Mouse (Mus musculus) forebrain, embryonic 14.5 days (tissue): Measurements from ENCODE around the gene Atp8b4. TPM values are rescaled to one million over a fixed set of nuclear protein-coding genes. Genes with fewer than 3 reads are reported as not detected.

Source experiments
- ATAC-seq: fragments of 200-750 bp; cut with Nextera tagmentation; 2 replicates; pipeline ENCODE4 v1.8.0; 2017; ENCODE audit warnings: mild to moderate bottlenecking, moderate library complexity
- DNase-seq: peaks from one replicate; pipeline ENCODE4 v3.0.0-alpha.2; 2015; ENCODE audit warnings: low spot score
- H3K27ac ChIP-seq: fragments of 300-500 bp; sonication (generic); 2 replicates; pipeline ENCODE4 v1.5.1; 2014; ENCODE audit warnings: low read depth, mild to moderate bottlenecking, control low read depth, low read length, moderate library complexity
- H3K27me3 ChIP-seq: fragments of 300-500 bp; sonication (generic); replicated peaks from 2 replicates; pipeline ENCODE4 v1.6.1; 2014; ENCODE audit warnings: low read length, control low read depth, mixed read lengths; ENCODE audit not compliant: control insufficient read depth, insufficient read depth
- H3K36me3 ChIP-seq: fragments of 300-500 bp; sonication (generic); 2 replicates; pipeline ENCODE4 v1.6.1; 2014; ENCODE audit warnings: low read length, control low read depth; ENCODE audit not compliant: control insufficient read depth, insufficient read depth
- H3K4me1 ChIP-seq: fragments of 300-500 bp; sonication (generic); 2 replicates; pipeline ENCODE4 v1.6.1; 2014; ENCODE audit warnings: antibody characterized with exemption, low read length, control low read depth; ENCODE audit not compliant: control insufficient read depth, insufficient read depth
- H3K4me2 ChIP-seq: fragments of 300-500 bp; sonication (generic); 2 replicates; pipeline ENCODE4 v1.6.1; 2014; ENCODE audit warnings: mild to moderate bottlenecking, control low read depth, low read length
- H3K4me3 ChIP-seq: fragments of 300-500 bp; sonication (generic); 2 replicates; pipeline ENCODE4 v1.5.1; 2014; ENCODE audit warnings: low read depth, low read length, control low read depth
- H3K9ac ChIP-seq: fragments of 300-500 bp; sonication (generic); 2 replicates; pipeline ENCODE4 v1.6.1; 2014; ENCODE audit warnings: mild to moderate bottlenecking, low read length, control low read depth, moderate library complexity
- H3K9me3 ChIP-seq: fragments of 300-500 bp; sonication (generic); replicated peaks from 2 replicates; pipeline ENCODE4 v1.6.1; 2016; ENCODE audit warnings: low read length, control low read depth, mixed read lengths; ENCODE audit not compliant: control insufficient read depth
- WGBS: fragments of 180-500 bp; shearing (Covaris S2); extraction: QIAGEN DNeasy Blood & Tissue Kit; methylation state at CpG from one replicate; pipeline ENCODE4 v1.1.7; 2014; 5-methylcytosine and 5-hydroxymethylcytosine counted together
- polyA plus RNA-seq: library from polyadenylated mRNA; unstranded; fragments of >200 nt; fragmentation: Nextera tagmentation; extraction: Ambion mirVana; gene quantifications from 2 replicates; pipeline ENCODE4 v1.2.1, GENCODE M21; 2014

The Atp8b4 gene
- polyA plus RNA-seq = 0.06 TPM in 1 of 2 replicates, not detected in the other

DNA sequence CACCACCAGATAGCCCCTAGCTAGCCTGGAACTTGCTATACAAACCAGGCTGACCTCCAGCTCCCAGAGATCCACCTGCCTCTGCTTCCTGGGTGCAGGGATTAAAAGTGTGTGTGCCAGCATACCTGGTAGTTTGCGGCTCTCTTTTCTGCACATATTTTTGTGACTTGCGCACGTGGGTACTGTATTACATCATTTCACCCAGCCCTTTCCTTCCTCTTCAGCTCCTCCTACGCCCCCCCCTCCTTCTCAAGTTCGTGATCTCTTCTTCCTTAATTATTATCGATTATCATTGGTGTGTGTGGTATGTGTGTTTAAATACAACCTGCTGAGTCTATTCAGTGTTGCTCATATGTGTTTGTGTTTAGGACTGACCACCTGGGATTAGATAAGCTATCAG, at the start of gene Atp8b4:
TSS of gene Atp8b4 (minus strand) at position 154 of the 400 bp plus-strand sequence.
- Histone ChIP-seq H3K4me3 (no peak within 1 kb of the TSS), H3K36me3 (no peaks in the 10 kb centered on the region), H3K27ac (no peak within 1 kb of the TSS), H3K9ac (no peak within 1 kb of the TSS), H3K4me2 (no peak within 1 kb of the TSS), H3K27me3 (no peaks in the 10 kb centered on the region), H3K4me1 (no peaks in the 10 kb centered on the region), H3K9me3 (no peaks in the 10 kb centered on the region)
- DNase-seq (no peak), ATAC-seq (no peak)
- 96% methylated on average over 6 of the region's 6 CpGs for WGBS

- Histone ChIP-seq H3K27ac (no peak overlapping the region), H3K9me3 (no peaks in the 10 kb centered on the region), H3K27me3 (peaks cover 21% of the 10 kb centered on the region), H3K4me3 (no peak overlapping the region), H3K4me2 (no peak overlapping the region), H3K9ac (no peak overlapping the region), H3K36me3 (no peaks in the 10 kb centered on the region), H3K4me1 (0 out of 2 replicates have a peak, but pooled peaks cover 2% of the 10 kb centered on the region)
- WGBS = 92% methylated on average over 7 of the region's 7 CpGs
- DNase-seq (no peak), ATAC-seq (no peak)
These were observed 49.2 kb upstream of the Atp8b4 start for GRCm38 (mm10) chr2:126549681-126550080.

GRCm38 (mm10) chr2:126546392-126546791, 45.9 kb upstream of the Atp8b4 start:
- Histone ChIP-seq H3K4me3 (no peak overlapping the region), H3K27me3 (no peaks in the 10 kb centered on the region; the same call in 1 of the 2 replicates), H3K36me3 (no peaks in the 10 kb centered on the region), H3K4me1 (no peaks in the 10 kb centered on the region), H3K27ac (no peak overlapping the region), H3K9me3 (no peaks in the 10 kb centered on the region), H3K4me2 (no peak overlapping the region), H3K9ac (no peak overlapping the region)
- WGBS = 91% methylated on average over 3 of the region's 3 CpGs
- ATAC-seq = no peak
- no peak for DNase-seq

- DNase-seq = no peak
- no peak overlapping the region for H3K27ac ChIP-seq
- H3K36me3 ChIP-seq = no peaks in the 10 kb centered on the region
- no peak overlapping the region for H3K4me3 ChIP-seq
- H3K4me1 ChIP-seq = no peaks in the 10 kb centered on the region
- no peak overlapping the region for H3K9ac ChIP-seq
- 83% methylated on average over 5 of the region's 5 CpGs for WGBS
- no peaks in the 10 kb centered on the region for H3K27me3 ChIP-seq
- H3K4me2 ChIP-seq = no peak overlapping the region
- ATAC-seq = no peak
- no peaks in the 10 kb centered on the region for H3K9me3 ChIP-seq
These were observed 44.8 kb upstream of the Atp8b4 start for GRCm38 (mm10) chr2:126545297-126545696.

DNA sequence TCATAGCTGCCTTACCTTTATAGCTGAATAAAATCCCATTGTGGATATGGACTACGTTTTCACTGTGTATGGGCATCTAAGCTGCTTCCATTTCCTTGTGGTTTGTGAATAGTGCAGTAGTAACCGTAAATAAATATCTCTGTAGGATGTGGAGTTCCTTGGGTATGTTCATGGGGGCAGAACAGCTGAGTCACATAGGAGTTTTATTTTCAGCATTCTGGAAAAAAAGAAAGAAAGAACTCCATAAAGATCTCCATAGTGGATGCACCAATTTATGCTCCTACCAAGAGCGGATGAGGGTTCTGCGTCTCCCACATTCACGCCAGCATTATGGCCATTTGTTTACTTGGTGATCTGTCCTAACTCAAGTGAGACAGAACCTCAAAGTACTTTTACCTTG, 41.7 kb upstream of the Atp8b4 start:
- H3K4me1 ChIP-seq = no peaks in the 10 kb centered on the region
- no peaks in the 10 kb centered on the region for H3K27me3 ChIP-seq
- 91% methylated on average over 5 of the region's 5 CpGs for WGBS
- H3K36me3 ChIP-seq = no peaks in the 10 kb centered on the region
- no peak overlapping the region for H3K4me3 ChIP-seq
- H3K9me3 ChIP-seq = no peaks in the 10 kb centered on the region
- ATAC-seq (no peak), DNase-seq (no peak)
- no peak overlapping the region for H3K4me2 ChIP-seq
- H3K27ac ChIP-seq = no peak overlapping the region
- no peak overlapping the region for H3K9ac ChIP-seq

DNA sequence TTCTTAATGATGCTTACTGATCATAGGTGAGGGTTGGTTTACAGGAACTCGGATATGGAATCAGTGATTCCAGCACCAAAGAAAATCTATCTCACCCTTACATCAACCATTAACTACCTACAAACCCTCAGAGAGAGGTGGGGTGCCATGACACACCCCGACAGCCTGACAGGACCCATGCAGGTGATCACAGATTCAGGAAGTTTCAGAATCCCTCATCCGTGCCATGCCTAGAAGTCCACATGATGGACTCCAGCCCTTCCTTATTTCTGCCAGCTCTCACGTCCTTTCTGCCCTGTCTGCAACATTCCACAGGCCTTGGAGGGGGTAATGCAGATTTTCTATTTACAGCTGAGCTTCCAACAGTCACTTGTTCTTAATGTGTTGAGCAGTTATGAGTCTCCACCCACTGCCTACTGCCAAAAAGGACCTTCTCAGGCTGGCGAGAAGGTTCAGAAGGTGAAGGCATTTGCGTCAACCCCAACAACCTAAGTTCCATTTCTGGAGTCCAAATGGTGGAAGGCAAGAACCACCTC, 40.0 kb upstream of the Atp8b4 start:
- H3K9ac ChIP-seq = no peak overlapping the region
- H3K4me3 ChIP-seq = no peak overlapping the region
- H3K9me3 ChIP-seq = no peaks in the 10 kb centered on the region
- H3K27me3 ChIP-seq = no peaks in the 10 kb centered on the region
- H3K27ac ChIP-seq = no peak overlapping the region
- DNase-seq (no peak), ATAC-seq (no peak)
- no peaks in the 10 kb centered on the region for H3K4me1 ChIP-seq
- H3K4me2 ChIP-seq = no peak overlapping the region
- WGBS = 86% methylated on average over 6 of the region's 6 CpGs
- no peaks in the 10 kb centered on the region for H3K36me3 ChIP-seq

DNA sequence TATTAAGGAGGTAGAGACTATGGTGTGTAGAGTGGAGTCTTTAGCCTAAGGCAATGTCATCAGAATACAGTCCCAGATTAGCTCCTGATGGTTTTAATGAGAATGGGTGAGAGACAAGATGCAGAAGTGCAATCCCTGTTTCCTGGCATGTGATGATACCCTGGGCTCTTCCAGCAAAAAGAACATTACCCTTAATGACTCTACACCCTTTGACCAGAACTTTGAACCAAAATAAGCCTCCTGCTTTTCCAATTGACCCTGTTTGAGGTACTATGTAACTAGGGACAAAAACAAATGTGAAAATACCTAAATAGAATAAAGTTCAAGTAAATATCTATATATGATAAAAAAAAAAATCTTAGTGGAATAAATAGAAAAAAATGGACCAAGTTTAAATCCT, 37.2 kb upstream of the Atp8b4 start:
- ATAC-seq = no peak
- Histone ChIP-seq H3K27ac (no peak overlapping the region), H3K27me3 (no peaks in the 10 kb centered on the region), H3K9ac (no peak overlapping the region), H3K4me1 (no peaks in the 10 kb centered on the region), H3K4me2 (no peak overlapping the region), H3K36me3 (no peaks in the 10 kb centered on the region), H3K9me3 (no peaks in the 10 kb centered on the region), H3K4me3 (no peak overlapping the region)
- DNase-seq = no peak

DNA sequence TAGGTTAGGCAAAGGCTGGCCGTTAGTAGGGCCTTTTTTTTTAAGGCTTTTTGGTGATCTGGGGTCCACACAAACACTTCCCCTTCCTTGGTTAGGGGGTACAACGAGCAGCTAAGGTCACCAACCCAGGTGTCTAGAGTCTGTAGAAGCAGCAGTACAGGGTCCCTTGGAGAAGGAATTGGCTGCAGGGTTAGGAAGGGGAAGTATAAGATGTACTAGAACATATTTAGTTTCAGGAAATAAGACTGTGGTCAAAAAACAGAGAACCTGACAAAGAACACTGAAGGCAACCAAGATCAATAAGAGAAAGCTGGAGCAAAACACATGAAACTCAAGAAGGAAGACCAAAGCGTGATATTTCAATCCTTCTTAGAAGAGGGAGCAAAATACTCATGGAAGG, 30.1 kb upstream of the Atp8b4 start:
- whole genome bisulfite sequencing = 74% methylated on average over 3 of the region's 3 CpGs
- H3K9me3 ChIP-seq = no peaks in the 10 kb centered on the region
- H3K27ac ChIP-seq = no peak overlapping the region
- H3K36me3 ChIP-seq = no peaks in the 10 kb centered on the region
- H3K4me1 ChIP-seq = no peaks in the 10 kb centered on the region
- H3K9ac ChIP-seq = no peak overlapping the region
- H3K4me3 ChIP-seq = no peak overlapping the region
- ATAC-seq (no peak), DNase-seq (no peak)
- H3K27me3 ChIP-seq = no peaks in the 10 kb centered on the region
- no peak overlapping the region for H3K4me2 ChIP-seq

- H3K4me1 ChIP-seq = no peaks in the 10 kb centered on the region
- ATAC-seq (no peak), DNase-seq (no peak)
- H3K9me3 ChIP-seq = no peaks in the 10 kb centered on the region
- H3K9ac ChIP-seq = no peak overlapping the region
- no peaks in the 10 kb centered on the region for H3K36me3 ChIP-seq
- H3K27me3 ChIP-seq = no peaks in the 10 kb centered on the region
- 92% methylated on average over 8 of the region's 8 CpGs for WGBS
- no peak overlapping the region for H3K27ac ChIP-seq
- H3K4me2 ChIP-seq = no peak overlapping the region
- no peak overlapping the region for H3K4me3 ChIP-seq
These were observed 27.0 kb upstream of the Atp8b4 start for GRCm38 (mm10) chr2:126527461-126527860.
